Mouse (Mus musculus) limb, embryonic 14.5 days (tissue): ENCODE data around the gene Fxr2. TPM values are rescaled to one million over a fixed set of nuclear protein-coding genes. Genes with fewer than 3 reads are reported as not detected.

Source experiments
- ATAC-seq: fragments of 200-750 bp; cut with Nextera tagmentation; 2 replicates; pipeline ENCODE4 v1.8.0; 2017; ENCODE audit warnings: low read depth, moderate number of reproducible peaks, moderate TSS enrichment; ENCODE audit not compliant: low FRiP score
- DNase-seq: peaks from one replicate; pipeline ENCODE4 v3.0.0-alpha.2; 2015; ENCODE audit warnings: low spot score
- H3K27ac ChIP-seq: fragments of 300-500 bp; sonication (generic); replicated peaks from 2 replicates; pipeline ENCODE4 v1.5.1; 2014; ENCODE audit warnings: low read depth, mild to moderate bottlenecking, low read length, moderate library complexity, mixed read lengths
- H3K27me3 ChIP-seq: fragments of 300-500 bp; sonication (generic); 2 replicates; pipeline ENCODE4 v1.6.1; 2014; ENCODE audit warnings: low read length, mixed read lengths; ENCODE audit not compliant: control insufficient read depth, insufficient read depth
- H3K36me3 ChIP-seq: fragments of 300-500 bp; sonication (generic); 2 replicates; pipeline ENCODE4 v1.6.1; 2014; ENCODE audit warnings: mild to moderate bottlenecking, low read length, moderate library complexity, mixed read lengths; ENCODE audit not compliant: control insufficient read depth, insufficient read depth
- H3K4me1 ChIP-seq: fragments of 300-500 bp; sonication (generic); 2 replicates; pipeline ENCODE4 v1.6.1; 2014; ENCODE audit warnings: antibody characterized with exemption, low read length, mixed read lengths; ENCODE audit not compliant: control insufficient read depth, insufficient read depth
- H3K4me2 ChIP-seq: fragments of 300-500 bp; sonication (generic); replicated peaks from 2 replicates; pipeline ENCODE4 v1.6.1; 2014; ENCODE audit warnings: low read depth, mild to moderate bottlenecking, low read length, moderate library complexity; ENCODE audit not compliant: severe bottlenecking
- H3K4me3 ChIP-seq: fragments of 300-500 bp; sonication (generic); replicated peaks from 2 replicates; pipeline ENCODE4 v1.5.1; 2014; ENCODE audit warnings: low read length
- H3K9ac ChIP-seq: fragments of 300-500 bp; sonication (generic); 2 replicates; pipeline ENCODE4 v1.6.1; 2014; ENCODE audit warnings: mild to moderate bottlenecking, low read depth, low read length, moderate library complexity; ENCODE audit not compliant: severe bottlenecking
- H3K9me3 ChIP-seq: fragments of 300-500 bp; sonication (generic); 2 replicates; pipeline ENCODE4 v1.6.1; 2016; ENCODE audit warnings: low read length; ENCODE audit not compliant: control insufficient read depth
- POLR2A ChIP-seq: fragments of 200-500 bp; IDR thresholded peaks from 2 replicates; pipeline ENCODE4 v1.8.0; 2012; ENCODE audit warnings: inconsistent platforms, mild to moderate bottlenecking, moderate library complexity, borderline replicate concordance; ENCODE audit not compliant: insufficient read depth, insufficient read length; ENCODE audit errors: extremely low read depth
- WGBS: fragments of 180-500 bp; shearing (Covaris S2); extraction: QIAGEN DNeasy Blood & Tissue Kit; methylation state at CpG from one replicate; pipeline ENCODE4 v1.1.7; 2014; 5-methylcytosine and 5-hydroxymethylcytosine counted together
- polyA plus RNA-seq, 2 experiments: library from polyadenylated mRNA; depleted of rRNA in 1 of 2; stranded (reverse) in 1 of 2; unstranded in 1 of 2; fragments of >200 nt; fragmentation: Nextera tagmentation in 1 of 2; extraction: Ambion mirVana in 1 of 2; gene quantifications; 2 replicates each; pipeline versions ENCODE4 v1.2.1 to v1.2.3; 2012 to 2014

Fxr2 gene
- polyA plus RNA-seq, 2 experiments = 28.9 to 125 TPM

DNA sequence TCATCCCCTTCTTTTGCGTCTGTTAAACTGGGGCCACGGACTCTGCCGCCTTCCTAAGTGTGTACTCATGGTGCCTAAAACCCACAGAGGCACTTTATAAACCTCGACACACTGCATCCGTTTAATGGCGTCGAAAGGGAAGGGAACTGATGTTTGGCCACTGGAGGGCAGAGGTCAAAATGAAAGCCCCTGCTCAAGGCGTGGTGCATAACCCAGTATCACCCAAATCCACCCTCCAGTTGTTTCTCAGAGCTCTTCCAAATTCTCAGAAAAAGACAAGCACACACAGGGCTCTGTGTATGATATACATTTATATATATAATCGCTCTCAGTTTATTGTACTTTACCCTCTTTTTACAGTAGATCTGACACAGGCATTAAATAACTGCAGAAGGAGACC, 33.4 kb upstream of the Fxr2 start:
- DNase-seq = no peak
- TF ChIP-seq POLR2A = no peak

DNA sequence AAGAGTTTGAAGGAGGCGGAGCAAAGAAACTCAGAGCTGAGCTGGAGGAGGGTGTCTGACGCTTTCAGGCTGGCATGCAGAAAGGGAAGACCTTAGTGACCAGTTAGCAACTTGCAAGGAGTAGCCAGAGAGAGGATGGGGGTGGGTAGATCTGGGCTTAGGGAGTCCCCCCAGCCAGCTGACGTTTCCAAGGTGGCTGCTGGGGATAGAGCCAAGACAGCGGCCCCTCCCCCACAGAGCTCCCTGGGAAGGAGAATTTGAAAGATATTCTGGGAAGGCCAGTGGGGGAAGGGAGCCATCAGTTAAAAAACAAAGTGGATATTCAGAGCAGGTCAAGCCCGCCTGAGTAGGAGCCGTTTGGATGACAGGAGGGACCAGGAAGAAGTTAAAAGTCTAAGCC, 32.7 kb upstream of the Fxr2 start:
- Histone ChIP-seq H3K4me3 (no peak overlapping the region), H3K27ac (0 out of 2 replicates have a peak overlapping the region, but pooled peaks have one; percentile 0), H3K9ac (no peak overlapping the region), H3K36me3 (0 out of 2 replicates have a peak, but pooled peaks cover 6% of the 10 kb centered on the region), H3K4me1 (peaks cover 23% of the 10 kb centered on the region), H3K4me2 (0 out of 2 replicates have a peak overlapping the region, but pooled peaks have one; percentile 5), H3K9me3 (no peaks in the 10 kb centered on the region), H3K27me3 (no peaks in the 10 kb centered on the region; the same call in 1 of the 2 replicates)
- 10% methylated on average over 6 of the region's 6 CpGs for WGBS
- peak; percentile 53 for ATAC-seq
- peak; percentile 67 for DNase-seq
- no peak for TF ChIP-seq POLR2A

More for the DNA sequence above, 33.4 kb upstream of the Fxr2 start:
- 10% methylated on average over 9 of the region's 9 CpGs for WGBS
- no peak overlapping the region for H3K4me2 ChIP-seq
- ATAC-seq = no peak
- H3K9me3 ChIP-seq = no peaks in the 10 kb centered on the region
- H3K27ac ChIP-seq = no peak overlapping the region; the same call in 1 of the 2 replicates
- no peak overlapping the region for H3K9ac ChIP-seq
- peaks cover 20% of the 10 kb centered on the region for H3K4me1 ChIP-seq
- H3K4me3 ChIP-seq = no peak overlapping the region
- H3K27me3 ChIP-seq = no peaks in the 10 kb centered on the region; the same call in 1 of the 2 replicates
- H3K36me3 ChIP-seq = 0 out of 2 replicates have a peak, but pooled peaks cover 10% of the 10 kb centered on the region

DNA sequence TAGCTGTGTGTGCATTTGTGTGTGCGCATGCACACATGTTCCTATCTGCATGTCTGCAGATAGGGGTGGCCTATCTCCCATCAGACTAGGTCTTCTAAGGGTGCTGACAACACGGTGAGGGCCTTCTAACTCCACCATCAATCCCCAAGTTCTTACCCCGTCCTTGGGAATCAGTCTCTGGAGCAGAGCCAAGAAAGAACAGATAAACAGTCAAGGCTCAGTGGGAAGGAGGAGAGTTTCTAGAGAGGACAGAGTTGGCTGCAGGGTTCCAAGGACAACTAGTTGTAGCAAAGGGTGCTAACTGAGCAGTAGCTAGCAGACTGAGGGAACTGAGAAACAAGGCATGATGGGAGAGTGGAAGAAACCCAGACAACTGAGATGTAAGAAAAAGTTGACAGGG, 31.0 kb upstream of the Fxr2 start:
- Histone ChIP-seq H3K4me2 (no peak overlapping the region), H3K27me3 (no peaks in the 10 kb centered on the region; the same call in 1 of the 2 replicates), H3K9me3 (no peaks in the 10 kb centered on the region), H3K27ac (no peak overlapping the region), H3K36me3 (0 out of 2 replicates have a peak, but pooled peaks cover 6% of the 10 kb centered on the region), H3K9ac (no peak overlapping the region), H3K4me3 (no peak overlapping the region), H3K4me1 (peaks cover 28% of the 10 kb centered on the region)
- DNase-seq (no peak), ATAC-seq (no peak)
- WGBS = 81% methylated on average over 3 of the region's 3 CpGs
- no peak for TF ChIP-seq POLR2A

DNA sequence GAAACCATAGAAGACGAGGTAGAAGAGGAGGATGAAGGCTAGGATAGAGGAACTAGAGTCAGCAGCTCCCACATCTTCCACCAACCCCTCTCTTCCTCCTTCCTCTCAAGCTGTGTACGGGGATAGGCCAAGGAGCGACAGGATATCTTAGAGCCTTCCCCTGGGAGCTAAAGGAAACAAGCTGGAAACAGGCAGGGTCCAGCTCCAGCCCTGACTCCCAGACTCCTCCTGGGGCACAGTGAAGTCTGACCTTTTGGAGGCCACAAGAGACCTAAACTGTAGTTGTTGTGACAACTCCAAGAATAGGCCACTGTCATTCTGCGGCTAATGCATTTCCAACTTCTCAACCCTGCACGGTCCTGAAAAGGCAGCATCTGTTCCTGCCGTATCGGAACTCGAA, 29.3 kb upstream of the Fxr2 start:
- Histone ChIP-seq H3K4me2 (no peak overlapping the region), H3K27me3 (no peaks in the 10 kb centered on the region; the same call in 1 of the 2 replicates), H3K4me1 (peaks cover 28% of the 10 kb centered on the region), H3K4me3 (no peak overlapping the region), H3K27ac (no peak overlapping the region), H3K36me3 (0 out of 2 replicates have a peak, but pooled peaks cover 6% of the 10 kb centered on the region), H3K9ac (no peak overlapping the region), H3K9me3 (no peaks in the 10 kb centered on the region)
- DNase-seq (no peak), ATAC-seq (no peak)
- TF ChIP-seq POLR2A = no peak
- WGBS = 78% methylated on average over 8 of the region's 8 CpGs

- Histone ChIP-seq H3K27me3 (no peaks in the 10 kb centered on the region; the same call in 1 of the 2 replicates), H3K9ac (peak overlapping the region; percentile 70; the same call in 1 of the 2 replicates), H3K4me1 (peaks cover 25% of the 10 kb centered on the region), H3K36me3 (0 out of 2 replicates have a peak, but pooled peaks cover 6% of the 10 kb centered on the region), H3K4me2 (peak overlapping the region; percentile 100), H3K9me3 (no peaks in the 10 kb centered on the region), H3K4me3 (peak overlapping the region; percentile 63), H3K27ac (no peak overlapping the region)
- 61% methylated on average over 3 of the region's 3 CpGs for WGBS
- ATAC-seq (no peak), DNase-seq (no peak)
- no peak for TF ChIP-seq POLR2A
These were observed 28.4 kb upstream of the Fxr2 start for GRCm38 (mm10) chr11:69604347-69604746.
